Mouse (Mus musculus) embryonic facial prominence, embryonic 14.5 days (tissue): ENCODE measurements at regions not wholly inside any gene's neighbourhood (a gene's known extent, or its start where the extent isn't known, plus 50 kb on each side); places are given as distances from the start of the nearest gene placed in this dataset.

ENCODE experiments used
- ATAC-seq: fragments of 200-750 bp; cut with Nextera tagmentation; 2 replicates; pipeline ENCODE4 v1.8.0; 2017; ENCODE audit warnings: low read depth, moderate number of reproducible peaks, moderate TSS enrichment
- DNase-seq: peaks from one replicate; pipeline ENCODE4 v3.0.0-alpha.2; 2015; ENCODE audit warnings: low spot score
- H3K27ac ChIP-seq: fragments of 300-500 bp; sonication (generic); replicated peaks from 2 replicates; pipeline ENCODE4 v1.5.1; 2014; ENCODE audit warnings: low read depth, mild to moderate bottlenecking, low read length, moderate library complexity
- H3K27me3 ChIP-seq: fragments of 300-500 bp; sonication (generic); replicated peaks from 2 replicates; pipeline ENCODE4 v1.6.1; 2014; ENCODE audit warnings: low read length; ENCODE audit not compliant: control insufficient read depth, insufficient read depth
- H3K36me3 ChIP-seq: fragments of 300-500 bp; sonication (generic); 2 replicates; pipeline ENCODE4 v1.6.1; 2014; ENCODE audit warnings: low read length, mixed read lengths; ENCODE audit not compliant: control insufficient read depth, insufficient read depth
- H3K4me1 ChIP-seq: fragments of 300-500 bp; sonication (generic); 2 replicates; pipeline ENCODE4 v1.6.1; 2014; ENCODE audit warnings: antibody characterized with exemption, low read length; ENCODE audit not compliant: control insufficient read depth, insufficient read depth
- H3K4me2 ChIP-seq: fragments of 300-500 bp; sonication (generic); 2 replicates; pipeline ENCODE4 v1.6.1; 2014; ENCODE audit warnings: low read depth, mild to moderate bottlenecking, low read length, moderate library complexity, mixed read lengths
- H3K4me3 ChIP-seq: fragments of 300-500 bp; sonication (generic); 2 replicates; pipeline ENCODE4 v1.5.1; 2014; ENCODE audit warnings: low read depth, mild to moderate bottlenecking, low read length
- H3K9ac ChIP-seq: fragments of 300-500 bp; sonication (generic); 2 replicates; pipeline ENCODE4 v1.6.1; 2014; ENCODE audit warnings: low read depth, mild to moderate bottlenecking, low read length, moderate library complexity, mixed read lengths
- H3K9me3 ChIP-seq: fragments of 300-500 bp; sonication (generic); 2 replicates; pipeline ENCODE4 v1.6.1; 2016; ENCODE audit warnings: low read length; ENCODE audit not compliant: control insufficient read depth
- WGBS: fragments of 180-500 bp; shearing (Covaris S2); extraction: QIAGEN DNeasy Blood & Tissue Kit; methylation state at CpG from one replicate; pipeline ENCODE4 v1.1.7; 2014; 5-methylcytosine and 5-hydroxymethylcytosine counted together

DNA sequence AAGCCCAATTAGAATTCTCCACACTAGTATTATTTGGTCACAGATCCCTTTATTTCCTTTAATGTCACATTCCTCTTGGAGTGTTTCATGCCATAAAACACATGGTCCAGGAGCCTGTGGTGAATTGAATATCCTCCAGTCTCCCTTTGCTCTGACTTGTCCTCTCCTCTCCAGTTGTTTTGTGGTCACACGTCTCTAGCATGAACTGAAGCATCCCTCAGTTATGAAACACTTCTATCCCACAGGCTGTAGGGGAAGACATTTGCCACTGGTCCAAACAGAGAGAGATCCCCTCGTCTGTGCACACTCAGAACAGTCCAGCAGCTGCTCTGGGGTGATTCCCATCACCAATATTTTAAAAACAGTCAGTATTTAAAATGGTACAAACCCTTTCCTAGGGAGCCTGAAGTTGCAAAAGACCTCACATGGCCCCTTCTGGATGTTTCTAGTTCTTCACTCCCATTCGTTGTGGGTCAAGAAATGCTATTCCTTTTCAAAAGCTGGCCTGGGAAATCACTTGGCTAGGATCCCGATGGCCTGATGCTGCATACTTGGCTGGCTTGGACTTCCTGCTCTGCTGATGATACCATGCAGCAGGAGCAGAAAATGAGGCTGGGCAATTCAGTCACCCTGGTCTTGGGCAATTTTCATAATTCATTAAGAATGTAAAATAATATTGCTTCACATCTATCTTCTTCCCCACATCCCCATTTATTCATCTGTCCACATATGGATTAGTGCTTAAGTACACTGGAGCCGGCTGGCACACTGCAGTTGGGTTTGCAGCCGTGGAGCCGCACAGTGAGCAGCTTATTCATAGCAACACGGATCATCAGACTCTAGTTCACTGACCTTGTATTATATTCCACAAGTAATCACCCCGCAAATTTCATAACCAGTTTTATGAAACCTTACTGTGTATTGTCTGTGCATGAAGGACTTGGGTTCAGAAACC is 83.1 kb upstream of the Adamts9 start:
- DNase-seq (peak; percentile 62), ATAC-seq (no peak)

DNA sequence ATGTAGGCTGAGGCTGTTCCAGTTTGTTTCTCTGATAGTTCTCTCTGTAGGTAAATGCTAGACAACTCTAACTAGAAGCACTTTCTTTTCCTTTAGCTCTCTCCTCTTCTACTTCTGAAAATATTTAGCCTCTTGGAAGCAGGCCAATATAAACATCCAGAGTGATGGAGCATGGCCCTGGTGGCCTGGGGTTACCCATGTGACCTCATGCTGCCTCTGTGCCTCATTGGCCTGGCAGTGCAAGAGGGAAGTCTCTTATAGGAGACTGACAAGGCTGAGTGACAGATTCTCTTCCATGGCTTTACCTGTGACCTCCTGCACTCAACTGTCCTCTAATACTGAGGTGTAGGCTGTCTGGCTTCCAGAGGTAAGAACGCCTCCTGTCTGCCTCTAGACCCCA is 71.2 kb upstream of the Adamts9 start:
- Histone ChIP-seq H3K9me3 (no peaks in the 10 kb centered on the region), H3K27ac (no peak overlapping the region), H3K36me3 (no peaks in the 10 kb centered on the region), H3K4me1 (peaks cover 12% of the 10 kb centered on the region), H3K4me2 (no peak overlapping the region), H3K27me3 (no peaks in the 10 kb centered on the region), H3K9ac (no peak overlapping the region), H3K4me3 (no peak overlapping the region)
- ATAC-seq: no peak
- no peak for DNase-seq
- 80% methylated on average over 1 of the region's 1 CpGs for WGBS

More for the DNA sequence above, 83.1 kb upstream of the Adamts9 start:
- Histone ChIP-seq H3K36me3 (no peaks in the 10 kb centered on the region), H3K27me3 (no peaks in the 10 kb centered on the region), H3K4me3 (no peak overlapping the region), H3K4me1 (0 out of 2 replicates have a peak, but pooled peaks cover 8% of the 10 kb centered on the region), H3K9me3 (no peaks in the 10 kb centered on the region), H3K9ac (no peak overlapping the region), H3K27ac (no peak overlapping the region), H3K4me2 (no peak overlapping the region)
- 55% methylated on average over 9 of the region's 9 CpGs for WGBS

- H3K9ac ChIP-seq: no peak overlapping the region
- DNase-seq (no peak), ATAC-seq (no peak)
- no peaks in the 10 kb centered on the region for H3K36me3 ChIP-seq
- H3K4me3 ChIP-seq: no peak overlapping the region
- WGBS: 82% methylated on average over 5 of the region's 5 CpGs
- H3K4me1 ChIP-seq: peaks cover 12% of the 10 kb centered on the region
- no peaks in the 10 kb centered on the region for H3K9me3 ChIP-seq
- H3K27ac ChIP-seq: no peak overlapping the region
- H3K27me3 ChIP-seq: no peaks in the 10 kb centered on the region
- no peak overlapping the region for H3K4me2 ChIP-seq
Observed at GRCm38 (mm10) chr6:93011906-93012305, 68.6 kb upstream of the Adamts9 start.

DNA sequence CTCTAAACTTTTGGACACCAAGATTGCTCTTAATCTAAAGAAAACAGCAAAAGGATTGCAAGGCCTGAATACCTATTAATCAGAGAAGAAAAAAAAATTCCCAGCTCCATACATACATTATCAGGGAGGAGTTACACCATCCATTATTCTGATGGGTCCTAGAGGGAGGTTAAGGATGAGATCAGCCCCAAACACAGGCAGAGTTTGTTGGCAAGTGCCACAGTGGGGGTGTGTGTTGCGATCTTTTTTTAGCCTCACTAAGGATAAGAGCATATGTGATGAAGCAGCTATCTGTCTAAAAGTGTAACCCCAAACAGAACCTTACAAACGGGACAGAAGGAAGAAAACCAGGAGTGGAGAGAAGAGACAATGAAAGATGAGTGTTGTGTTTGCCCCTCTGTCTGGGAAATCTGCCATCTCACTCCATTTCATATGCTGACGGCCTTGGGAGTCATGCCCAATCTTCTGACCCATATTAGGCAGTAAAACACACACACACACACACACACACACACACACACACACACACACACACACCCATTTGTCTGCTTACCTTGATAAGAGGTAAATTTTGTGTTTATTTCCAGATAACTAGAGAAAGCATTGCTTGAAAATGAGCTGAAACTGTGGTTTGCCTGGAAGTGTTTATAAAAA is 61.4 kb upstream of the Adamts9 start:
- Histone ChIP-seq H3K4me2 (no peak overlapping the region), H3K27ac (no peak overlapping the region), H3K9ac (no peak overlapping the region), H3K4me1 (no peaks in the 10 kb centered on the region), H3K9me3 (no peaks in the 10 kb centered on the region), H3K36me3 (no peaks in the 10 kb centered on the region), H3K4me3 (no peak overlapping the region), H3K27me3 (no peaks in the 10 kb centered on the region)
- WGBS: 77% methylated on average over 3 of the region's 3 CpGs
- DNase-seq (no peak), ATAC-seq (no peak)

GRCm38 (mm10) chr6:93003812-93004211 is 60.5 kb upstream of the Adamts9 start:
- WGBS: 96% methylated on average over 5 of the region's 5 CpGs
- Histone ChIP-seq H3K9me3 (no peaks in the 10 kb centered on the region), H3K4me3 (no peak overlapping the region), H3K4me2 (no peak overlapping the region), H3K4me1 (no peaks in the 10 kb centered on the region), H3K27me3 (no peaks in the 10 kb centered on the region), H3K9ac (no peak overlapping the region), H3K36me3 (no peaks in the 10 kb centered on the region), H3K27ac (no peak overlapping the region)
- no peak for DNase-seq
- ATAC-seq: no peak

DNA sequence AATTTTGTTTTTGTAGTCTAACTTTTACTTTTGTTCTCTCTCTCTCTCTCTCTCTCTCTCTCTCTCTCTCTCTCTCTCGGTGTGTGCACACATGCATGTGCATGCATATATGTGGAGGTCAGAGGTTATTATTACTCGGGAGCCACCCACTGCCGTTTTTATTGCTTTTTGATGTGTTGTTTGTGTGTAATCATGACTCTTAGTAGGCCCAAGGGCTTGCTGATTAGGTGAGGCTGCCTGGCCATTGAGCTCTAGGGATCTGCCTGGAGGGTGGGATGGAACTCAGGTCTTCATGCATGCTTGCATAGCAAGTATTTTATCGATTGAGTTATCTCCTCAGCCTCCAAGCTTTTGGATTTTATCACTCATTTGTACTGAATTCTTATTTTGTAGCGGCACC is 50.4 kb upstream of the Adamts9 start:
- Histone ChIP-seq H3K27ac (no peak overlapping the region), H3K4me3 (no peak overlapping the region), H3K9ac (no peak overlapping the region), H3K4me1 (no peaks in the 10 kb centered on the region), H3K36me3 (no peaks in the 10 kb centered on the region), H3K4me2 (no peak overlapping the region), H3K9me3 (no peaks in the 10 kb centered on the region), H3K27me3 (no peaks in the 10 kb centered on the region)
- WGBS: 89% methylated on average over 5 of the region's 5 CpGs
- ATAC-seq (no peak), DNase-seq (no peak)
